Mouse (Mus musculus): ENCODE results near the gene Mtmr4.

The Mtmr4 gene

DNA sequence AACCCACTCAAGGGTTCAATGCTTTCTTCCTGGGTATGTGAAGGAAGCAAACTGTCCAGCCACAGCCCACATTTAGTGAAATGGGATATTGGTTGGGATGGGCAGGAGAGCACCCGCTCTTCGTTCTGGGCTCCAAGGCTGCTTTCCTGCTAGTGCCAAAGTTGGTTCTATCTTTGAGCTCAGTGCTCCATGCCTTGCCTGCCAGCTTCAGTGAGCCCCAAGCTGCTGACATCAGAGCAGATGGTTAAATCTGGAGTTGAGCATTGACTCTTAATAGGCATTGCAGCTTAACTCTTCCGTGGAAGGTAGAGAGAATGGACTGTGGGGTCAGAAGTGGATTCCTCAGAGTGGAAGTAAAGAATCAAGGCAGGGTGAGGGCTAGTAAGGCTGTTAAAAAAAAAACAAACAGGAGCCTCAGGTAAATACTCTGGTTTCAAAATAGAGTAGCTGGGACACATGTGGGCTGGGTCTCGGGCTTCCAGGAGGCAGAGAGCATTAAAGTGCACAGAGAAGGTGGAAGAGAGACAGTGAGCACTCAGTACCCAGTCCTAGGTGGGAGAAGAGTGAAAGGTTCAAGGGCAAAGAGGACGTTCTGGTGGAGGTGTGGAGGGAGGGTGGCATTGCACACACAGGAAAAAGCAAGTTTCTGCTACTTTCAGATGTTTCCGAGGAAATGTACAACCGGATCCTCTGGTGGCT lies 23.6 kb upstream of the Mtmr4 start, which contains the start of gene Sept4:
TSS of gene Sept4 (plus strand) at position 649 of the 699 bp plus-strand sequence.
- no peaks in the 10 kb centered on the region for H3K9me3 ChIP-seq (ENCODE audit: low read length)
- TF ChIP-seq NANOG (IDR thresholded peaks at IDR 0.05; ENCODE audit: borderline replicate concordance, low read length) (no peak), CTCF (conservative IDR thresholded peaks at IDR 0.05; ENCODE audit: low read length) (no peak), POU5F1 (IDR thresholded peaks at IDR 0.05; ENCODE audit: borderline replicate concordance, low read length) (no peak)
- H3K27me3 ChIP-seq (ENCODE audit: insufficient read depth, low read length): peaks cover 12% of the 10 kb centered on the region
- no peaks in the 10 kb centered on the region for H3K36me3 ChIP-seq (ENCODE audit: insufficient read depth, low read length)
- no peak within 1 kb of the TSS for H3K4me3 ChIP-seq (replicated peaks; ENCODE audit: low read length)
- peaks cover 19% of the 10 kb centered on the region for H3K4me1 ChIP-seq (replicated peaks; ENCODE audit: low read depth, low read length)

- Histone ChIP-seq H3K36me3 (ENCODE audit: insufficient read depth, low read length) (no peaks in the 10 kb centered on the region), H3K4me1 (replicated peaks; ENCODE audit: low read depth, low read length) (peaks cover 35% of the 10 kb centered on the region), H3K9me3 (ENCODE audit: low read length) (no peaks in the 10 kb centered on the region), H3K27me3 (ENCODE audit: insufficient read depth, low read length) (peaks cover 21% of the 10 kb centered on the region), H3K4me3 (replicated peaks; ENCODE audit: low read length) (no peak overlapping the region)
- TF ChIP-seq POU5F1 (IDR thresholded peaks at IDR 0.05; ENCODE audit: borderline replicate concordance, low read length): no peak
- no peak for TF ChIP-seq NANOG (IDR thresholded peaks at IDR 0.05; ENCODE audit: borderline replicate concordance, low read length)
- no peak for TF ChIP-seq CTCF (conservative IDR thresholded peaks at IDR 0.05; ENCODE audit: low read length)
Measured at GRCm38 (mm10) chr11:87570743-87571142, 21.2 kb upstream of the Mtmr4 start.

GRCm38 (mm10) chr11:87571361-87571950 lies 20.5 kb upstream of the Mtmr4 start:
- peaks cover 25% of the 10 kb centered on the region for H3K27me3 ChIP-seq (ENCODE audit: insufficient read depth, low read length)
- TF ChIP-seq CTCF (conservative IDR thresholded peaks at IDR 0.05; ENCODE audit: low read length) (no peak), POU5F1 (IDR thresholded peaks at IDR 0.05; ENCODE audit: borderline replicate concordance, low read length) (no peak), NANOG (IDR thresholded peaks at IDR 0.05; ENCODE audit: borderline replicate concordance, low read length) (no peak)

DNA sequence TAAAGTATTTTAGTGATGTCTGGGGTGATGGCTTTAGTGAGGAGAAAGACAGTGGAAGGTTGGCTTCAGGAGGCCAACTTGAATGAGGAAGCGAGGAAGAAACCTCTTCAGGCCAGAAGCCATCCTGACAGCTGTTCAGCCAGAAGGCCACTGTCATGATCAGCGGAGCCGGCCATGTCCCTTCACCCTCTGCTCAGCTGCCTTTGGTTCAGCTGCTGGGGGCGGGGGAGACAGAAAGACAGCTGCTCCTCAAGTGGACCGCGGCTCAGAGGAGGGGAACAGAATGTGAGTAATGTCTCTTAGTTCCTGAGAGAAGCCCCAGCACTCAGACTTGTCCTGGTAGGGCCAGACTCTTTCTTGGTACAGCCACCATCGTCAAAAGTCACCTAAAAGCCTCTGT lies 18.2 kb upstream of the Mtmr4 start:
- TF ChIP-seq NANOG (IDR thresholded peaks at IDR 0.05; ENCODE audit: borderline replicate concordance, low read length): no peak
- no peak for TF ChIP-seq POU5F1 (IDR thresholded peaks at IDR 0.05; ENCODE audit: borderline replicate concordance, low read length)
- no peak for TF ChIP-seq CTCF (conservative IDR thresholded peaks at IDR 0.05; ENCODE audit: low read length)
- H3K4me1 ChIP-seq (replicated peaks; ENCODE audit: low read depth, low read length): peaks cover 56% of the 10 kb centered on the region
- peaks cover 47% of the 10 kb centered on the region for H3K27me3 ChIP-seq (ENCODE audit: insufficient read depth, low read length)
- no peak overlapping the region for H3K4me3 ChIP-seq (replicated peaks; ENCODE audit: low read length)
- H3K9me3 ChIP-seq (ENCODE audit: low read length): no peaks in the 10 kb centered on the region
- no peaks in the 10 kb centered on the region for H3K36me3 ChIP-seq (ENCODE audit: insufficient read depth, low read length)

More at GRCm38 (mm10) chr11:87571361-87571950, 20.5 kb upstream of the Mtmr4 start:
- H3K9me3 ChIP-seq (ENCODE audit: low read length): no peaks in the 10 kb centered on the region
- H3K4me1 ChIP-seq (replicated peaks; ENCODE audit: low read depth, low read length): peaks cover 37% of the 10 kb centered on the region
- H3K36me3 ChIP-seq (ENCODE audit: insufficient read depth, low read length): no peaks in the 10 kb centered on the region
- no peak overlapping the region for H3K4me3 ChIP-seq (replicated peaks; ENCODE audit: low read length)

- TF ChIP-seq CTCF (conservative IDR thresholded peaks at IDR 0.05; ENCODE audit: low read length) (no peak), NANOG (IDR thresholded peaks at IDR 0.05; ENCODE audit: borderline replicate concordance, low read length) (no peak), POU5F1 (IDR thresholded peaks at IDR 0.05; ENCODE audit: borderline replicate concordance, low read length) (no peak)
- H3K4me3 ChIP-seq (replicated peaks; ENCODE audit: low read length): no peak overlapping the region
- H3K36me3 ChIP-seq (ENCODE audit: insufficient read depth, low read length): no peaks in the 10 kb centered on the region
- H3K27me3 ChIP-seq (ENCODE audit: insufficient read depth, low read length): peaks cover 55% of the 10 kb centered on the region
- peaks cover 61% of the 10 kb centered on the region for H3K4me1 ChIP-seq (replicated peaks; ENCODE audit: low read depth, low read length)
- no peaks in the 10 kb centered on the region for H3K9me3 ChIP-seq (ENCODE audit: low read length)
Measured at GRCm38 (mm10) chr11:87574520-87575180, 17.3 kb upstream of the Mtmr4 start.

- no peaks in the 10 kb centered on the region for H3K36me3 ChIP-seq (ENCODE audit: insufficient read depth, low read length)
- H3K27me3 ChIP-seq (ENCODE audit: insufficient read depth, low read length): peaks cover 73% of the 10 kb centered on the region
- TF ChIP-seq POU5F1 (IDR thresholded peaks at IDR 0.05; ENCODE audit: borderline replicate concordance, low read length): no peak
- TF ChIP-seq CTCF (conservative IDR thresholded peaks at IDR 0.05; ENCODE audit: low read length): no peak
- TF ChIP-seq NANOG (IDR thresholded peaks at IDR 0.05; ENCODE audit: borderline replicate concordance, low read length): no peak
- no peaks in the 10 kb centered on the region for H3K9me3 ChIP-seq (ENCODE audit: low read length)
- peak overlapping the region; percentile 81 for H3K4me3 ChIP-seq (replicated peaks; ENCODE audit: low read length)
- H3K4me1 ChIP-seq (replicated peaks; ENCODE audit: low read depth, low read length): peaks cover 60% of the 10 kb centered on the region
Measured at GRCm38 (mm10) chr11:87577601-87578248, 14.2 kb upstream of the Mtmr4 start.

- peaks cover 61% of the 10 kb centered on the region for H3K4me1 ChIP-seq (replicated peaks; ENCODE audit: low read depth, low read length)
- TF ChIP-seq POU5F1 (IDR thresholded peaks at IDR 0.05; ENCODE audit: borderline replicate concordance, low read length) (no peak), NANOG (IDR thresholded peaks at IDR 0.05; ENCODE audit: borderline replicate concordance, low read length) (no peak), CTCF (conservative IDR thresholded peaks at IDR 0.05; ENCODE audit: low read length) (no peak)
- no peaks in the 10 kb centered on the region for H3K9me3 ChIP-seq (ENCODE audit: low read length)
- peak overlapping the region; percentile 81 for H3K4me3 ChIP-seq (replicated peaks; ENCODE audit: low read length)
- no peaks in the 10 kb centered on the region for H3K36me3 ChIP-seq (ENCODE audit: insufficient read depth, low read length)
- H3K27me3 ChIP-seq (ENCODE audit: insufficient read depth, low read length): peaks cover 78% of the 10 kb centered on the region
Measured at GRCm38 (mm10) chr11:87578249-87578962, 13.6 kb upstream of the Mtmr4 start.

All from E14TG2a.4 (cell line).